Mouse (Mus musculus) embryonic facial prominence, embryonic 14.5 days (tissue): Measurements from ENCODE around the gene Alox5ap. TPM values are rescaled to one million over a fixed set of nuclear protein-coding genes. Genes with fewer than 3 reads are reported as not detected.
A peak's percentile ranks its signal among the peaks of the same experiment; 100 is the strongest.

Source experiments
- ATAC-seq: fragments of 200-750 bp; cut with Nextera tagmentation; 2 replicates; pipeline ENCODE4 v1.8.0; 2017; ENCODE audit warnings: low read depth, moderate number of reproducible peaks, moderate TSS enrichment
- DNase-seq: peaks from one replicate; pipeline ENCODE4 v3.0.0-alpha.2; 2015; ENCODE audit warnings: low spot score
- H3K27ac ChIP-seq: fragments of 300-500 bp; sonication (generic); replicated peaks from 2 replicates; pipeline ENCODE4 v1.5.1; 2014; ENCODE audit warnings: low read depth, mild to moderate bottlenecking, low read length, moderate library complexity
- H3K27me3 ChIP-seq: fragments of 300-500 bp; sonication (generic); replicated peaks from 2 replicates; pipeline ENCODE4 v1.6.1; 2014; ENCODE audit warnings: low read length; ENCODE audit not compliant: control insufficient read depth, insufficient read depth
- H3K36me3 ChIP-seq: fragments of 300-500 bp; sonication (generic); 2 replicates; pipeline ENCODE4 v1.6.1; 2014; ENCODE audit warnings: low read length, mixed read lengths; ENCODE audit not compliant: control insufficient read depth, insufficient read depth
- H3K4me1 ChIP-seq: fragments of 300-500 bp; sonication (generic); 2 replicates; pipeline ENCODE4 v1.6.1; 2014; ENCODE audit warnings: antibody characterized with exemption, low read length; ENCODE audit not compliant: control insufficient read depth, insufficient read depth
- H3K4me2 ChIP-seq: fragments of 300-500 bp; sonication (generic); 2 replicates; pipeline ENCODE4 v1.6.1; 2014; ENCODE audit warnings: low read depth, mild to moderate bottlenecking, low read length, moderate library complexity, mixed read lengths
- H3K4me3 ChIP-seq: fragments of 300-500 bp; sonication (generic); 2 replicates; pipeline ENCODE4 v1.5.1; 2014; ENCODE audit warnings: low read depth, mild to moderate bottlenecking, low read length
- H3K9ac ChIP-seq: fragments of 300-500 bp; sonication (generic); 2 replicates; pipeline ENCODE4 v1.6.1; 2014; ENCODE audit warnings: low read depth, mild to moderate bottlenecking, low read length, moderate library complexity, mixed read lengths
- H3K9me3 ChIP-seq: fragments of 300-500 bp; sonication (generic); 2 replicates; pipeline ENCODE4 v1.6.1; 2016; ENCODE audit warnings: low read length; ENCODE audit not compliant: control insufficient read depth
- WGBS: fragments of 180-500 bp; shearing (Covaris S2); extraction: QIAGEN DNeasy Blood & Tissue Kit; methylation state at CpG from one replicate; pipeline ENCODE4 v1.1.7; 2014; 5-methylcytosine and 5-hydroxymethylcytosine counted together
- polyA plus RNA-seq: library from polyadenylated mRNA; unstranded; fragments of >200 nt; fragmentation: Nextera tagmentation; extraction: Ambion mirVana; gene quantifications from 2 replicates; pipeline ENCODE4 v1.2.1, GENCODE M21; 2014

The Alox5ap gene
- polyA plus RNA-seq, 1 experiment from 2014 or later = 17.4 TPM

DNA sequence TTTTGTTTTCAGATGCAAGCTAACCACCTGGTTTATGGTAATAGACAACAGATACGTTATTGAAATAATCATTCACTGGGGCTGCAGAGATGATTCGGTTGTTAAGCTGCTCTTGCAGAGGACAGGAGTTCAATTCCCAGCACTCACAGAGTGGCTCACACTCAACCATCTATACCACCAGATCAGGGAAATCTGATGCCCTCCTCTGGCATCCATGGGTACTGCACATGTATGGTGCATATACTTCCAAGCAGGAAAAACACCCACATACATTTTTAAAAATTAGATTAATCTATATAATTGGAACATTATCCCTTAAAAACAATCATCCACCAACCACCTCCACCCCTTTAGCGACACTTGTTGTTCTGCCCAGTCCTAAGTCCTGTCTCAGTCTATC, 6.7 kb downstream of the Alox5ap start:
- no peak overlapping the region for H3K27ac ChIP-seq
- no peaks in the 10 kb centered on the region for H3K27me3 ChIP-seq
- H3K4me3 ChIP-seq = no peak overlapping the region
- peaks cover 5% of the 10 kb centered on the region; the same call in 1 of the 2 replicates for H3K9me3 ChIP-seq
- DNase-seq (no peak), ATAC-seq (no peak)
- WGBS = 97% methylated on average over 3 of the region's 3 CpGs
- H3K4me2 ChIP-seq = no peak overlapping the region
- no peaks in the 10 kb centered on the region for H3K4me1 ChIP-seq
- H3K36me3 ChIP-seq = no peaks in the 10 kb centered on the region
- H3K9ac ChIP-seq = no peak overlapping the region

DNA sequence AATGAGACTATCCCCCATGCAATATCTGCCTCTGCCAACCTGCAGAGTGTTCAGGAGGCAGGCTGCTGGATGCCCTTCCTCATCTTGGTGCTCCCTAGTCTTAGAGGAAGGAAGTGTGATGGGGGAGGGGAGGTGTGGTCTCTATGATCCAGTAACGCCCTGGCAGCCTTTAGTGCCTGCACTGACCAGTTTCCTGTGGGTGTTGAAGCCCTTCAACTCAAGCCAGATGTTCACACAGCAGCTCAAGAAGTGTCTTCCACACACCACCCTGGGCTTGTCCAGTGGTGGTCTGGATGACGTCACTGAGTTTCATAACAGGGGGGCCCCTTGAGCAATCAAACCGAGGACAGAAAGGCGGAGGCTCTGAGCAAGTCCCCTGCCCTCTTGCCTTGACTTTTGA, 8.0 kb downstream of the Alox5ap start:
- 63% methylated on average over 4 of the region's 4 CpGs for WGBS
- Histone ChIP-seq H3K9me3 (peaks cover 5% of the 10 kb centered on the region; the same call in 1 of the 2 replicates), H3K27me3 (no peaks in the 10 kb centered on the region), H3K9ac (no peak overlapping the region), H3K4me1 (no peaks in the 10 kb centered on the region), H3K27ac (no peak overlapping the region), H3K36me3 (no peaks in the 10 kb centered on the region), H3K4me3 (no peak overlapping the region), H3K4me2 (no peak overlapping the region)
- ATAC-seq = no peak
- no peak for DNase-seq

DNA sequence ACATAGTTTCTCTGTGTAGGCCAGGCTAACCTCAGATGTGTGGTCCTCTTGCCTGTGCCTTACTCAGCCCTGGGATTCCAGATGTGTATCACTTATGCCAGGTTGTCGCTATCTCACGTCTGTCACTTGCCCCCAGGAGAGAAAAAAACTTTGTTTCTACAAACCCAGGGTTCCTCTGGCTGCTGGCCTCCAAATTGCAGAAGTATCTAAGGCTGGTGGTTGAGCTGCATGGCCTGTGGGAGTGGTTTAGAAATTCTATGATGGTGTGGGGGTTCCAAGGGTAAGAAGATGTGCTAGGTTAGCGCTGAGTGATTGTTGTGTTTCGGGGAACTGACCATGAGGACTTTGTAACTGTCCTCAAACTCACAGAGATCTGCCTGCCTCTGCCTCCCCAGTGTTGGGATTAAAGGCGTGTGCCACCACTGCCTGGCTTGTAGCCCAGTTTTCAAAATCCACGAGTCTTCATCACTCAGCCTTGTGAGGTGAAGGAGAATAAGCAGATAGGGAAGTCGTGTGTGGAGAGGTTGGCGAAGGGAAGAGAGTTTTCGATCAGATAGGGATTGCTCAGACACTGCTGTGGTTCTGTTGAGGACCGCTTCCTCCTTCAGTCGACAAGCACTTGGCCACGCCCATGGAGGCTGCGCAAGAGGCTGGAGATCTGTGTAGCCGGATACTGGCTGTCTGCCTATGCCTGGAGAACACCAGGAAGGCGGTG, 10.0 kb downstream of the Alox5ap start:
- H3K36me3 ChIP-seq = no peaks in the 10 kb centered on the region
- H3K4me1 ChIP-seq = peaks cover 3% of the 10 kb centered on the region; the same call in 1 of the 2 replicates
- H3K27me3 ChIP-seq = no peaks in the 10 kb centered on the region
- H3K9me3 ChIP-seq = peaks cover 5% of the 10 kb centered on the region; the same call in 1 of the 2 replicates
- DNase-seq (no peak), ATAC-seq (no peak)
- H3K4me2 ChIP-seq = no peak overlapping the region
- no peak overlapping the region for H3K27ac ChIP-seq
- WGBS = 88% methylated on average over 15 of the region's 15 CpGs
- no peak overlapping the region for H3K4me3 ChIP-seq
- no peak overlapping the region for H3K9ac ChIP-seq

DNA sequence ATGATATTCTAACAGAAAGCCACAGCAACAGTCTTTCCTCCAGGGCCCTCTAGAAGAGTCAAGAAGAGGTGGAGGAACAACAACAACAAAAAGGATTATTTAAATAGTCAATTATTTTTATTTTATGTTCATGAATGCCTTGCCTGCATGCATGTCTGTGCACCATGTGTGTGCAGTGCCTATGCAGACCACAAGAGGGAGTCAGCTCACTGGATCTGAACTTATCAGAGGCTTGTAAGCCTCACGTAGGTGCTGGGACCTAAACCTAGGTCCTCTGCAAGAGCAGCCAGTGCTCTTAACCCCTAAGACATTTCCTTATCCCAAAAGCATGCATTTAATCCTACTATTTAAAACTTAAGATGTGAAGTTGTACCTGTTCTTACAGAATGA, 10.5 kb downstream of the Alox5ap start:
- no peak overlapping the region for H3K4me3 ChIP-seq
- H3K27me3 ChIP-seq = no peaks in the 10 kb centered on the region
- peaks cover 5% of the 10 kb centered on the region; the same call in 1 of the 2 replicates for H3K9me3 ChIP-seq
- no peak for ATAC-seq
- no peak overlapping the region for H3K9ac ChIP-seq
- no peak overlapping the region for H3K27ac ChIP-seq
- 79% methylated on average over 1 of the region's 1 CpGs for WGBS
- peaks cover 3% of the 10 kb centered on the region; the same call in 1 of the 2 replicates for H3K4me1 ChIP-seq
- DNase-seq = no peak
- H3K4me2 ChIP-seq = no peak overlapping the region
- H3K36me3 ChIP-seq = no peaks in the 10 kb centered on the region

DNA sequence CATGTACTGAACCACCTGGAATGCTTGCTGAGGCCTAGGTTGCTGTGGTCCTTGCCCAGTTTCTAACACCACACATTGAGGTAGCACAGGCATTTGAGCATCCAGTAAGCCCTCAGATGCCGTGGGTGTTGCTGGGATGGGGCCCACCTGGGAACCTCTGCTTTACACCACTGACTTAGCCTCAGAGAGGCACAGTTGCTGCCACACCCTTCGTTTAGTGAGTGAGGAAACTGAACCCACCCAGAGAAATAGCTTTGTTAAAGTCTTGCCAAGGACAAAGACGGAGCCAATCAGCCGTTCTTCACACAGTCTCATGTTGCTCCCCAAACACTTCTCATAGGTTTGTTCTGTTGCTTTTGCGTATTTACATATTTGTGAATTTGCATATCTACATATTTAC, 13.0 kb downstream of the Alox5ap start:
- 74% methylated on average over 5 of the region's 5 CpGs for WGBS

DNA sequence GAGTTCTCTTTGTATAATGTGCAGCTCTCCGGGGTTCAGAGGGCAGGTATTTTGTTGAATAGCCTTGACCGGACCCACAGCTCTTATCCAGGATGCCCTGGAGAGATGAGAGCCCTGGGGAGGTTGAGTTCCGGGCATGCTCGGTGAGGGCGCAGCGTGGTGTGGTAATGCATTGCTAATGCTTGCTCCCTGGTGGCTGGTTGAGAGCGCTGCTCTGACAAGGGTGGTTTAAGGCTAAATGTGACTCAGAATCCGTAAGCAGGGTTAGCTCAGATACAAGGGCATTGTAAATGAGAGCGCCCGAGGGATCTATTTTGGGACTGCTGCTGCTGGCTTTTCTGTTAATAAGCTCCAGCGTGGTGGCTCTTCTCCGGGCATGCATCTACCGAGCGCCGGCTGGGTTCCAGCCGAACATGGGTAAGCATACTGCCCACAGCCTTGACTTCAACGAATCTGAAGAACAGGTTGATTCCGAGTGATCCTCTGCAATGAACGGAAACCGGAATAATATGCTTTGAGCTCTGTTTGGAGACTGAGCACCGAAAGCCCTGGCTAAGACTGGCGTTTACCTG, 14.8 kb downstream of the Alox5ap start:
- peak overlapping the region; percentile 2; the same call in 1 of the 2 replicates for H3K4me3 ChIP-seq
- peak; percentile 75; the same call in 1 of the 2 replicates for ATAC-seq
- no peak overlapping the region for H3K27ac ChIP-seq
- peaks cover 3% of the 10 kb centered on the region; the same call in 1 of the 2 replicates for H3K4me1 ChIP-seq
- no peaks in the 10 kb centered on the region for H3K27me3 ChIP-seq
- peak; percentile 59 for DNase-seq
- H3K9me3 ChIP-seq = peaks cover 10% of the 10 kb centered on the region; the same call in 1 of the 2 replicates
- WGBS = 24% methylated on average over 22 of the region's 22 CpGs
- H3K9ac ChIP-seq = no peak overlapping the region; the same call in 1 of the 2 replicates
- peak overlapping the region; percentile 47 for H3K4me2 ChIP-seq
- no peaks in the 10 kb centered on the region for H3K36me3 ChIP-seq

More for the DNA sequence above, 13.0 kb downstream of the Alox5ap start:
- no peak for ATAC-seq
- Histone ChIP-seq H3K4me1 (peaks cover 3% of the 10 kb centered on the region; the same call in 1 of the 2 replicates), H3K36me3 (no peaks in the 10 kb centered on the region), H3K27ac (no peak overlapping the region), H3K27me3 (no peaks in the 10 kb centered on the region), H3K4me3 (no peak overlapping the region), H3K4me2 (no peak overlapping the region), H3K9me3 (peaks cover 5% of the 10 kb centered on the region; the same call in 1 of the 2 replicates), H3K9ac (no peak overlapping the region)
- DNase-seq = peak; percentile 29

DNA sequence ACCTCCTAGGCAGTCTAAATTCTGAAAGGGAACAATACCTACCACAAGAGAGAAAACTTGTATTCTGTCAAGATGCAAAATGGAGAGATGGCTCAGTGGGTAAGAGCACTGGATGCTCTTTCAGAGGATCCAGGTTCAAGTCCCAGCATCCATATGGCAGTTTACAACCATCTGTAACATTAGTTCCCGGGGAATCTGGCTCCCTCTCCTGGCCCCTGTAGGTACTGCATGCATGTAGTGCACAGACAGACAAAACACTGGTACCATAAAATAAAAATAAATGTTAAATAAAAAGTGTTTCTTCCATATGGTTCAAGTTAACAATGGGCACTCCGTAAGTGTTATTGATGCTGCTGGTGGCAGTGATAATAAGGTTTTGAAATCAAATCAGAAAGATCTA, 18.4 kb downstream of the Alox5ap start:
- Histone ChIP-seq H3K9me3 (peaks cover 5% of the 10 kb centered on the region; the same call in 1 of the 2 replicates), H3K4me3 (no peak overlapping the region), H3K4me2 (no peak overlapping the region), H3K27ac (no peak overlapping the region), H3K4me1 (peaks cover 8% of the 10 kb centered on the region; the same call in 1 of the 2 replicates), H3K36me3 (no peaks in the 10 kb centered on the region), H3K27me3 (no peaks in the 10 kb centered on the region), H3K9ac (no peak overlapping the region)
- 78% methylated on average over 2 of the region's 2 CpGs for WGBS
- DNase-seq = no peak
- ATAC-seq = no peak

DNA sequence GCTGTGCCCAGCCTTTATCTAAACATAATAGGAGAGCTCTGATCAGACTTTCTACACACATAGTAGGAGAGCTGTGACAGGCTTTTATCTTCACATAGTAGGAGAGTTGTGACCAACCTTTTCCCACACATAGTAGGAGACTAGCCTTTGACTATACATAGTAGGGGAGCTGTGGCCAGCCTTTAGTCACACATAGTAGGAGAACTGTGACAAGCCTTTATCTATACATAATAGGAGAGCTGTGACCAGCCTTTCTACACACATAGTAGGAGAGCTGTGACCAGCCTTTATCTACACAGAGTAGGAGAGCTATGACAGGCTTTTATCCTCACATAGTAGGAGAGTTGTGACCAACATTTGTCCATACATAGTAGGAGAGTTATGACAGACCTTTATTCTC, 19.3 kb downstream of the Alox5ap start:
- Histone ChIP-seq H3K9ac (no peak overlapping the region), H3K27ac (no peak overlapping the region), H3K9me3 (peaks cover 5% of the 10 kb centered on the region; the same call in 1 of the 2 replicates), H3K4me1 (peaks cover 8% of the 10 kb centered on the region; the same call in 1 of the 2 replicates), H3K4me2 (no peak overlapping the region), H3K27me3 (no peaks in the 10 kb centered on the region), H3K4me3 (no peak overlapping the region), H3K36me3 (no peaks in the 10 kb centered on the region)
- no peak for ATAC-seq
- DNase-seq = no peak
